Mouse (Mus musculus): ENCODE results near the gene Fam131a. TPM values are rescaled to one million over a fixed set of nuclear protein-coding genes. Genes with fewer than 3 reads are reported as not detected.

The Fam131a gene
- total RNA-seq, 2 experiments from 2014 or later, result 27.9 to 30.2 TPM

DNA sequence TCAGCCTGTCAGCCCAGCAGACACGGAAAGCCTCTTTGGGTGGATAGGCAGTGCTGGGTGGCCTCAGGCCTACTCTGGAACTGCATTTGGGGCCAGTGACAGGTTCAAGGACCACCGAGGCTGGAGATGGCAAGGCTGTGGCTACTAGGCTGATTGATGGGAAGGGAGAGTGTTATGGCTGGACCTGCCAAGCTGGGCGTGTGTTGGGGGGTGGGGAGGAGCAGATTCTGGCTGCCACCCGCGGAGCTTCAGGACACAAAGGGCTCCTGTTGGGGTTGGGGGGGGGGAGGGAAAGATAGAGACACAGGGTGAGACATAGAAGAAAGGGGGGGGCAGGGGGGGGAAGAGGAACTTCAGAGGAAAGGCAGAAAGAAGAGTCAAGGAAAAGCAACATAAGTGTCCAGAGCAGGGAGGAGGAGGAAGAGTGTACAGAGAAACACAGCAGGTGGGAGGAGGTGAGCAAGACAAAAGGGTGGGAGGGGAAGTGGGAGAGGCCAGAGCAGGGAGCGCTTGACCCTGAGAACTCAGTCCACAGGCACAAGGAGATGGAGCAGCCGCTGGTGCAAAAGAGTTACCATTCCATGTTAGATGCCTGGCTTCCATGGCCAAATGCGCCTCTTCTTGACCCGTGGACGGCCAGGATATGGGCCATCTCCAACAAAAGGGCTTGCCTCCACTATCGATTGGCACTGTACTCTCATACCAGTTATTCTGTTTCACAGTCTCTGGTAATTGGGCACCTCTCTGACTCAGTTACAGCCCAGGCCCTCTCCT, 21.5 kb downstream of the Fam131a start:
- intact Hi-C loops (cut with DNase I), result no loop called here

DNA sequence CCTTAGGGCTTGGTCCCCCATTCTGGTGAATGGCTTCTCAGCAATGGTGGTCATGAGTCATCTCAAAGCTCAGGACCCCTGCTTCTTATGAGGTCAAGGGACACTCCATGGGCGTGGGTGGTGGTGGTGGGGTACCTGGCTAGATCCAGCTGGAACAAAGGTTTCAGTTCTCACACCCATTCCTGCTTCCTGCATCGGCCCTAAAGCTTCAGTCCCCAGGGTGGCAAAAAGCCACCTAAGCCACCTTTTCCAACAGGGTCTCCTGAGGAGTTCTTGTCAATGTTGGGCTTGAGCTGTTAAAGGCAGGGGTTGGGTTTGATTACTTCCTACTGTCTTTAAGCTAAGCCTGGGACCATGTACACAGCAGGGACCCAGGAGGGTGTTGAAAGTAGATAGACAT, 22.1 kb downstream of the Fam131a start:
- intact Hi-C loops (cut with DNase I), result no loop called here
- no peak for DNase-seq

More for the DNA sequence above, 21.5 kb downstream of the Fam131a start:
- DNase-seq, result no peak

DNA sequence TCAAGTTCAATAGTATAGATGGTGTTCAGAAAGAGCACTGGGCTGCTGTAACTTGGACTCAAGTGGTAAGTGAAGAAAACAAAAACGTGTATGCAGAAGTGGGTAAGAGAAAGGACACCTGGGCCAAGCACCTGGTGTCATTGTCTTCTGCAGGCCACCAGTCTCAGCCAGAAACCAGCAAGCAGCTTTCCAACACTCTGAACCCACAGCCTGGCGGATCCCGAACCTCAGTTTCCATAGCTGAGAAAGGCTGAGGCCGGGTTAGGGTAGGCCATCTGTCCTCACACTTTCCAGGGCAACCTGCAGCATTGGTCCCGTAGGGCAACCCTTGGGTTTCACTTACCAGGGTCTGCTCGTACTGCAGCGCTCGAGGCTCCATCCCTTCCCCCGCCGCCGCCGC, 22.5 kb downstream of the Fam131a start:
- intact Hi-C loops (cut with DNase I), result no loop called here
- DNase-seq, result no peak

DNA sequence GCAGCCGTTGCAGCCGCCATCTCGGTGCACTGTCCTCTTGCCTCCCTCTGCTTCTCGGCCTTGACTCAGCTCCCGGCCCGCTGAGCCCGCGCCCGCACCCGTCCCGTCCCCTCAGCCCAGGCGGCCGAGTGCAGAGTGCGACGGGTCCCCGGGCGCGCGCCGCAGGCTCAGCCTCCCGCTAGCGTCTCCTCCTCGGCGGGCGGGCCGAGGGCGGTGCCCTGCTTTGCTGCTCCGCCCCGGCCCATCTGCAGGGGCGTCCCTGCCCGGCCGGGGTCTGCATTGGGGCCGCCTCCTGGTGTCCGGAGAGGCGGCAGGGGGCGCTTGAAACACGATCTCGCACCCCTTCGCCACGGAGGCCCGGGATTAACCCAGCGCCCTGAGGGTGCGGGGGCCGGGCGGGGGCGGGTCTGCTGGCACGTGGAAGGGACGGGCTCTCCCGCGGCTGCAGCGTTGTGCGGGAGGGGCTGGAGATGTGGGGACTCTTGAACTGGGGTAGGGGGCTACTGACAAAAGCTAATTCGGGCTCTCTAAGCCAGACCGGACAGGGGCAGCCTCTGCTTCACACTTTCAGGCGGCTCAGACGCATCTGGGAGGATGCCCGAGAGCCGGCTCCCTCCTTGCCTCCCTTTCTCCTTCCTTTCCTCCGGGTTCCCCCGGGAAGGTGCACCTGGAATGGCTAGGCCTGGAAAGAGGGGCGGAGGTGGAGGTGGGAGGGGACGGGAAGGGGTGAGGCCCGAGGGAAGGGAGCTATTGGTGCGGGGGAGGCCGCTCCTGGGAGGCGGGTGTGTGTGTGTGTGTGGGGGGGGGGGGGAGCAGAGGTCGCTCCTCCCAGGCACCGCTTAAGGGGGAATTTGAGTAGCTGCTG, 23.2 kb downstream of the Fam131a start:
- intact Hi-C loops (cut with DNase I), result loop anchor here (2.0 kb wide), 1 partner anchor 19 kb away; no protein-coding TSS in a partner anchor
- DNase-seq, result peak; percentile 77 to 85

GRCm38 (mm10) chr16:20716841-20717180, 23.8 kb downstream of the Fam131a start:
- intact Hi-C loops (cut with DNase I), result loop anchor here (1.0 to 2.0 kb wide), 2 partner anchors 20 to 44 kb away; no protein-coding TSS in a partner anchor
- DNase-seq, result peak in 1 of 2 experiments; percentile 29

DNA sequence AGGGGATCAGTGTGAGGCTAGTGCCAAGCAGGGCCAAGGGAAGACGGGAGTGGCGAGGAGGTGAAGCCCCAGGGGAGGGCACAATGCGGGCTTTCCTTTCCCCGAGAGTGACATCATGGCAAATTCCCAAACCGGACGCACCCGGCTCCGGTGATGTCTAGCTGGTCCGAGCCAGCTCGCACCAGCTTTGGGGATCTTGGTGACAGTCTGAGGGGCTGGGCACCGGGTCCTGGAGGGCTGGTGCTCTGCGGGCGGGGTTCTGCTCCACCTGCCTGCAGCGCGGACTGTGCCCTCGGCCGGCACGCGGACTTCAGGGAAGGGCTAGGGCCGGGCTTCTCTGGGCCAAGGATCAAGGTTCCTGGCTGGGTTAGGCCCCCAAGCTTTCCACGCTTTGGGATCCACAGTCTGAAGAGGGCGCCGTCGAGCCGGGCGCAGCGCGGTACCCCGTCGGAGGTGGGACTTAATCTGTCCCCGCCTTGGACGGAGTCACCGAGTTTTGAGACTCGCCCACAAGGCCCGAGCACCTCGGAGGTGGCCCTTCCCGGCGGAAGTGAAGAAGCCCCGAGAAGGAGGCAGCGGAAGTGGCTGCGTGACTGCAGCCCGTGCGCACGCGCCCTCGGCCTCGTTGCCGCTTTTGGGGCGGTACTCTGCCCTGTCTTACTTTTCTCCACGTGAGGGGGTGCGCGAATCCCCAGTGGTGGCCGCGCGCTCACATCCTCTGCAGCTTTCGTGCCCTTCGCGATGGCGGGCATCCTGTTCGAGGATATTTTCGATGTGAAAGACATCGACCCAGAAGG, 24.3 kb downstream of the Fam131a start, which contains the start of the genes Polr2h and Clcn2:
TSS of gene Polr2h (plus strand) at position 485 of the 797 bp plus-strand sequence.
TSS of gene Clcn2 (minus strand) at position 566 of the 797 bp plus-strand sequence.
- intact Hi-C loops (cut with DNase I), result loop anchor here (1.0 to 2.0 kb wide), 2 partner anchors 21 to 44 kb away; no protein-coding TSS in a partner anchor
- peak; percentile 98 to 99 for DNase-seq

GRCm38 (mm10) chr16:20717978-20718670, 25.1 kb downstream of the Fam131a start:
- intact Hi-C loops (cut with DNase I), result loop anchor here (1.0 to 2.0 kb wide), 3 partner anchors 21 to 67 kb away; partner anchors contain the start of gene Psmd2
- no peak for DNase-seq

DNA sequence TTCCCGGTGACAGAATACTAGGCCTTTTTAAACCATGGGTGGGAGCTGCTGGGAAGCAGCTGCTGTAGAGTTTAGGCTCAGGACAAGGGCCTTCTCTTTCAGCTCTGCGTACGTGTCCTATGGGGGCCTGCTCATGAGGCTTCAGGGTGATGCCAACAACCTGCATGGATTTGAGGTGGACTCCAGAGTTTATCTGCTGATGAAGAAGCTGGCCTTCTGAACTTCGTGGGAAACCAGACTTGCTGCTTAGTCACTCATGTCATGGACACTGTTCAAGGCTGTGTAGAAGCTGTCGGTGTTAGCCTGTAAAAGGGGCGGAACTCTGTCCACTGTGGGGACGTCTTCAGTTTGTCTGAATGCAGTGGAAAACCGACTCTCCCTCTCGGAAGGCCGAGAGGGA, 28.8 kb downstream of the Fam131a start:
- no peak for DNase-seq
- intact Hi-C loops (cut with DNase I), result loop anchor here (5.0 kb wide), 1 partner anchor 470 kb away; no protein-coding TSS in a partner anchor

DNA sequence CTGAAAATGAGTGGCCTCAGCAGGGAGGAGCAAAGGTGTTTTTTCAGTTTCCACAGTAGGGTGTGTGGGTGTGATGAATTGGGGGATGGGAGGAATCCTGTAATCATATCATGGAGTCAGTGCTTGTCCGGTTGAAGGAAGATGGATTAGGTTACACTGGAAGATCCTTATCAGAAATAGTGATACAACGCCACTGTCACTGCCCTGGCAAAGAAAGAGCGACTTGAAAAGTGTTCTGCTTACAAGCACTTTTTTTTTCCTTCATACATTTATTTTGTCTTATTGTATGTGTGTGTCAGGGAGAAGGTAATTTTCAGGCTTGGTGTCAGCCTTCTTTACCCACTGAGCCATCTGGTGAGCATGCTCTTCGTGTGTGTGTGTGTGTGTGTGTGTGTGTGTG, 29.7 kb downstream of the Fam131a start:
- no peak for DNase-seq
- intact Hi-C loops (cut with DNase I), result loop anchor here (5.0 kb wide), 1 partner anchor 470 kb away; no protein-coding TSS in a partner anchor

- DNase-seq, result no peak
- intact Hi-C loops (cut with DNase I), result loop anchor here (5.0 kb wide), 1 partner anchor 469 kb away; no protein-coding TSS in a partner anchor
Observed at GRCm38 (mm10) chr16:20723247-20723646, 30.2 kb downstream of the Fam131a start.

- intact Hi-C loops (cut with DNase I), result loop anchor here (1.0 to 5.0 kb wide), 2 partner anchors 37 to 468 kb away; no protein-coding TSS in a partner anchor
- DNase-seq, result peak; percentile 61 to 69
Observed at GRCm38 (mm10) chr16:20724338-20724748, 31.3 kb downstream of the Fam131a start.

GRCm38 (mm10) chr16:20725321-20725720, 32.3 kb downstream of the Fam131a start:
- intact Hi-C loops (cut with DNase I), result no loop called here
- DNase-seq, result no peak

DNA sequence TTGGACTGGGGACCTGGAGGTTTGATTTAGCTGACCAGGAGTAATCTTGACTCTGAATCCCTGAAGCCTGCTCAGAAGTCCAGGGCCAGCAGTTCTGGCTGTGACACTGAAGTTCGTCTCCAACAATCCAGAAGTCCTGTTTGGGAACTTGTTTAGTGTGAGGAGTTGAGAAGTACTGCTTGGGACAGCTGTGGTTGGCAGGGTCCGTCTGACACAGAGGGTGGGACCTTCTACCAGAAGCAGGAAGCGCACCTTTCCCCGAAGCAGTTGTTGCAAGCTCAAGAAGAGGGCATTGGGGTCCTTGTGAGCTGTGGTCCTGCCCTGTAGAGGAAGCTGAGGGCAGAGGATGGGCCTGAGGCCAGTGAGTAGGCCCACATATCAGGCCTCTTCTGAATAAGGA, 32.7 kb downstream of the Fam131a start:
- no peak for DNase-seq
- intact Hi-C loops (cut with DNase I), result no loop called here

DNA sequence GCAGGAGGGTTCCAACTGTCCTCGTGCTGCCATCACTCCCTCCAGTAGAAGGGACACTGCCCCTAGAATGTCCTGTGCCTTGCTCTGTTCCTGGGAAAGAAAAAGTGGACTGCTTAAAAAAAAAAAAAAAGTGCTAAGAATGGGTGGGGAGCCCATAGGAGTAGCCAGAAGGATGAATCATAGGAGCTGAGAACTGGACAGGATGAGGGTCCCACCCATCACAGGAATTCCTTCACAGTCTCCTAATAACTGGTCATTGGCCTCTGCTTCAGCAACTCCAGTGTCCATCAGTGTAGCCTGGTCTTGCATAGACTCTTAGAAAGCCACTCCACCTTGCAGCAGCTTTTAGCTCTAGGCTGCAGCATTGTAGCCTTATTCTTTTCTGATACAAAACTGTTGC, 33.3 kb downstream of the Fam131a start:
- no peak for DNase-seq
- intact Hi-C loops (cut with DNase I), result no loop called here

DNA sequence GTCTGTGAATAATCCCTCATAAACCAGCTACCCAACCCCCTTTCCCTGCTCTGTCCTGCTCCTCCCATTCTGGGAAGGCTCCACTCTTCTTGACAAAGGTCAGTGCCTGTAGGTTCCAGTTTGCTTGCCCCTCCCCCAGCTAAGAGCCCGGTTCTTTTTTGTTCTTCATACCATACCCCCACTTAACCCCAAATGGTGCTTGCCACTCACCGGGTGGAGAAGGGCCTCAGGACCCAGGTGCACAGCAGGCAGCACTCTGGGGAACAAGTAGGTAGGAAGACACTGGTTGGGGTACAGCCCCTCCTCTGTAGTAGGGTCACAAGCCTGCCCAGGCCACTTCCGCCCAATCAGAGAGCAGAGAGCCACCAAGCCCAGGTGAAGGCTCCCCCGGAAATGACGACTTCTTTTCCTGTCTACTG, 37.3 kb downstream of the Fam131a start:
- no peak for DNase-seq
- intact Hi-C loops (cut with DNase I), result loop anchor here (10.0 kb wide), 1 partner anchor 164 kb away; no protein-coding TSS in a partner anchor

GRCm38 (mm10) chr16:20731688-20732087, 38.6 kb downstream of the Fam131a start:
- no peak for DNase-seq
- intact Hi-C loops (cut with DNase I), result loop anchor here (10.0 kb wide), 1 partner anchor 163 kb away; no protein-coding TSS in a partner anchor

DNA sequence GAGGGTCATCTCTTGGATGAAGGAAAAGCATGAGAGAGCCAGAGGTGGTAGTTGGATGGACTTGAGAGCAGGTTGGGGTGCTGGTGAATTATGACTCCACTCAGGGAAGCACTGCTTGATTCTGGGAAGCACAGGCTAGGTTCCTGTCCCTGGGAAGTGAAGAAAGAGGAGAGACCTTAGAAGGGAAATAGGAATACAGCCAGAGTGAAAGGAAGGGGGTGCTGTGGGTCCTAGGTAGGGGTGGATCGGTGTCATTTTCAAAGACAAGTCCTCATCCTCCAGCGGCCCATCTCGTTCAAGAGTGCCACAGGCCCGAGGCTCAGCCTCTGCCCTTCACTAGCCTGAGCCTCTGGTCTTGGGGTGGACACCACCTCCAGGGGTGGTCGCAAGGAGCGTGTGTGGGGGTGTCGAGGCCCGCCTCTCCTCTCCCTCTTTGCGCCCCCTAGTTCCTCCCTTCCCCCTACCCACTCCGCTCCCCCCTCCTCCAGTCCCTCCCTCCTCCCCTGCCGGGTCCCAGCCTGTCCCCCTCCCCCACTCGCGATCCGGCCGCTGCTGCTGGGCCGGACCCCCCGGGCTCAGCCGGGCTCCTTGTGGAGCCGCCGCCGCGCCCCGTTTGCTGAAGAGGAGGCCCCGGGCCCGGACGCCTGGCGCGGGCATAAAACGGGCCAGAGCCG, 39.3 kb downstream of the Fam131a start:
- no peak for DNase-seq
- intact Hi-C loops (cut with DNase I), result loop anchor here (10.0 kb wide), 1 partner anchor 162 kb away; no protein-coding TSS in a partner anchor

- DNase-seq, result peak; percentile 63 to 69
- intact Hi-C loops (cut with DNase I), result loop anchor here (10.0 kb wide), 1 partner anchor 162 kb away; no protein-coding TSS in a partner anchor
Observed at GRCm38 (mm10) chr16:20732925-20733730, 40.1 kb downstream of the Fam131a start, which contains the start of gene Chrd. Gene Chrd (plus strand): TSS chr16:20733127.
